Mouse (Mus musculus): ENCODE data around the gene Gdpd5.

Gene Gdpd5

GRCm38 (mm10) chr7:99381214-99382087 lies at the start of gene Gdpd5:
Gene Gdpd5, plus strand, starts transcription at chr7:99381414.
- peak; percentile 94 to 98 for DNase-seq (ENCODE audit: low spot score in 2 of 2)

GRCm38 (mm10) chr7:99332774-99333480 lies 48.3 kb upstream of the Gdpd5 start:
- DNase-seq (ENCODE audit: low spot score in 2 of 2) = peak; percentile 67 to 69

- no peak for DNase-seq (ENCODE audit: low spot score in 2 of 2)
Measured at GRCm38 (mm10) chr7:99340736-99341135, 40.5 kb upstream of the Gdpd5 start.

- no peak for DNase-seq (ENCODE audit: low spot score in 2 of 2)
Measured at GRCm38 (mm10) chr7:99343577-99343976, 37.6 kb upstream of the Gdpd5 start.

- no peak for DNase-seq (ENCODE audit: low spot score in 2 of 2)
Measured at GRCm38 (mm10) chr7:99347268-99347667, 33.9 kb upstream of the Gdpd5 start.

GRCm38 (mm10) chr7:99348883-99349282 lies 32.3 kb upstream of the Gdpd5 start:
- no peak for DNase-seq (ENCODE audit: low spot score in 2 of 2)

GRCm38 (mm10) chr7:99349782-99350720 lies 31.2 kb upstream of the Gdpd5 start:
- no peak for DNase-seq (ENCODE audit: low spot score in 2 of 2)

GRCm38 (mm10) chr7:99351104-99351801 lies 30.0 kb upstream of the Gdpd5 start:
- DNase-seq (ENCODE audit: low spot score in 2 of 2) = no peak

GRCm38 (mm10) chr7:99351802-99352517 lies 29.3 kb upstream of the Gdpd5 start:
- no peak for DNase-seq (ENCODE audit: low spot score in 2 of 2)

GRCm38 (mm10) chr7:99352526-99353400 lies 28.5 kb upstream of the Gdpd5 start, which contains the start of gene Serpinh1:
Gene Serpinh1, minus strand, starts transcription at chr7:99353239.
- peak in 1 of 2 experiments; percentile 32 for DNase-seq (ENCODE audit: low spot score in 2 of 2)

- DNase-seq (ENCODE audit: low spot score in 2 of 2) = peak; percentile 35 to 66
Measured at GRCm38 (mm10) chr7:99355731-99356131, 25.5 kb upstream of the Gdpd5 start.

GRCm38 (mm10) chr7:99356244-99356930 lies 24.8 kb upstream of the Gdpd5 start:
- no peak for DNase-seq (ENCODE audit: low spot score in 2 of 2)

- DNase-seq (ENCODE audit: low spot score in 2 of 2) = no peak
Measured at GRCm38 (mm10) chr7:99357201-99357600, 24.0 kb upstream of the Gdpd5 start.

GRCm38 (mm10) chr7:99358371-99358770 lies 22.8 kb upstream of the Gdpd5 start:
- no peak for DNase-seq (ENCODE audit: low spot score in 2 of 2)

- peak in 1 of 2 experiments; percentile 49 for DNase-seq (ENCODE audit: low spot score in 2 of 2)
Measured at GRCm38 (mm10) chr7:99360021-99360802, 21.0 kb upstream of the Gdpd5 start.

GRCm38 (mm10) chr7:99360803-99361414 lies 20.3 kb upstream of the Gdpd5 start:
- DNase-seq (ENCODE audit: low spot score in 2 of 2) = no peak

- DNase-seq (ENCODE audit: low spot score in 2 of 2) = no peak
Measured at GRCm38 (mm10) chr7:99362137-99362536, 19.1 kb upstream of the Gdpd5 start.

Data from frontal cortex, postnatal 25 days (tissue).